Mouse (Mus musculus) neural tube, embryonic 11.5 days (tissue): ENCODE data around the gene Kcnq5. TPM values are rescaled to one million over a fixed set of nuclear protein-coding genes. Genes with fewer than 3 reads are reported as not detected.

ENCODE experiments used
- ATAC-seq: fragments of 200-750 bp; cut with Nextera tagmentation; 2 replicates; pipeline ENCODE4 v1.8.0; 2017; ENCODE audit warnings: moderate number of reproducible peaks, mild to moderate bottlenecking, moderate TSS enrichment, moderate library complexity; ENCODE audit not compliant: insufficient read depth, low FRiP score, low TSS enrichment
- DNase-seq: peaks from one replicate; pipeline ENCODE4 v3.0.0-alpha.2; 2015; ENCODE audit warnings: low spot score
- H3K27ac ChIP-seq: fragments of 300-500 bp; sonication (generic); 2 replicates; pipeline ENCODE4 v1.5.1; 2014; ENCODE audit warnings: low read depth, mild to moderate bottlenecking, low read length
- H3K27me3 ChIP-seq: fragments of 300-500 bp; sonication (generic); 2 replicates; pipeline ENCODE4 v1.6.1; 2014; ENCODE audit warnings: mild to moderate bottlenecking, low read length, mixed read lengths; ENCODE audit not compliant: control insufficient read depth, insufficient read depth
- H3K36me3 ChIP-seq: fragments of 300-500 bp; sonication (generic); 2 replicates; pipeline ENCODE4 v1.6.1; 2014; ENCODE audit warnings: mild to moderate bottlenecking, low read length, moderate library complexity, mixed read lengths; ENCODE audit not compliant: control insufficient read depth, insufficient read depth
- H3K4me1 ChIP-seq: fragments of 300-500 bp; sonication (generic); 2 replicates; pipeline ENCODE4 v1.6.1; 2014; ENCODE audit warnings: low read length, mixed read lengths; ENCODE audit not compliant: control insufficient read depth, insufficient read depth
- H3K4me2 ChIP-seq: fragments of 300-500 bp; sonication (generic); 2 replicates; pipeline ENCODE4 v1.6.1; 2014; ENCODE audit warnings: low read depth, mild to moderate bottlenecking, moderate library complexity
- H3K4me3 ChIP-seq: fragments of 300-500 bp; sonication (generic); 2 replicates; pipeline ENCODE4 v1.5.1; 2014; ENCODE audit warnings: low read depth, low read length
- H3K9ac ChIP-seq: fragments of 300-500 bp; sonication (generic); 2 replicates; pipeline ENCODE4 v1.6.1; 2014; ENCODE audit warnings: mild to moderate bottlenecking, low read length
- H3K9me3 ChIP-seq: fragments of 300-500 bp; sonication (generic); 2 replicates; pipeline ENCODE4 v1.6.1; 2016; ENCODE audit warnings: low read length; ENCODE audit not compliant: control insufficient read depth
- WGBS: fragments of 180-500 bp; shearing (Covaris S2); extraction: QIAGEN DNeasy Blood & Tissue Kit; methylation state at CpG from one replicate; pipeline ENCODE4 v1.1.7; 2014; 5-methylcytosine and 5-hydroxymethylcytosine counted together
- polyA plus RNA-seq: library from polyadenylated mRNA; unstranded; fragments of >200 nt; fragmentation: Nextera tagmentation; extraction: Ambion mirVana; gene quantifications from 2 replicates; pipeline ENCODE4 v1.2.1, GENCODE M21; 2014

Gene Kcnq5
- polyA plus RNA-seq, 1 experiment from 2014 or later: 1.0 TPM

- DNase-seq: no peak
- Histone ChIP-seq H3K36me3 (no peaks in the 10 kb centered on the region), H3K4me3 (no peak overlapping the region), H3K4me1 (no peaks in the 10 kb centered on the region), H3K27me3 (no peaks in the 10 kb centered on the region), H3K4me2 (no peak overlapping the region), H3K9me3 (no peaks in the 10 kb centered on the region), H3K9ac (no peak overlapping the region), H3K27ac (no peak overlapping the region)
- no peak for ATAC-seq
Observed at GRCm38 (mm10) chr1:21721246-21721645, 240.5 kb downstream of the Kcnq5 start.

DNA sequence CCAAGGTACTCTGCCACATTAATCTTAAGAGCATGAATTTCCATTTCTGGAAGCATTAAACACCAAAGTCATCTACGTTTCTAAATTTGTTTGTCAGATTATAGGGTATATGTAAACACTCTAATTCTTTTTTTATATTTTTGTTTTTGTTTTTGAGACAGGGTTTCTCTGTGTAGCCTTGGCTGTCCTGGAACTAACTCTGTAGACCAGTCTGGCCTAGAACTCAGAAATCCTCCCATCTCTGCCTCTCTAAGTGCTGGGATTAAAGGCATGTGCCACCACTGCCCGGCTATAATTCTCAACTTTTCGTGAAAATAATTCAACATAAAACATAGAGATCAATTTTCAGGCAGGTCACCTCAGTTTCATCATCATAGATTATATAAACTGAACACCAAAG is 246.9 kb downstream of the Kcnq5 start:
- no peak for DNase-seq
- Histone ChIP-seq H3K36me3 (no peaks in the 10 kb centered on the region), H3K4me1 (no peaks in the 10 kb centered on the region), H3K27ac (no peak overlapping the region), H3K27me3 (no peaks in the 10 kb centered on the region), H3K4me3 (no peak overlapping the region), H3K9ac (no peak overlapping the region), H3K9me3 (no peaks in the 10 kb centered on the region), H3K4me2 (no peak overlapping the region)
- WGBS: 90% methylated on average over 3 of the region's 3 CpGs
- ATAC-seq: no peak

DNA sequence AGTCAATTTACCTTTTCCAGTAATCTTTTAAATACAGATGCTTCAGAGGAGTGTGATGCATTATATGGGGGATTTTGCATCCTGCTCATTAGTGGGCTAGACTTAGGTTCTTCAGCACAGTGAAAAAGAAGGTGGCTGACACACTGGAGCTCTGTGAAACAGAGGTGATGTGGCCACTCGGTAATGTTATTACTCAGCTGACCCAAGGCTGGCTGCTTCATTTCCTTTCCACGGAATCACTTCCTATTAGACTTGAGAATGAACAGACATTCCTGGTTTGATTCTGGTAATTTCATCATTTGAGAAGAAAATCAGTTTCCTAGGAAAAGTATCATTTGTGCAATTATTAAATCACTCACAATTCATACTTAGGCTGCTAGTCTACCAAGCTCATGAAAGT is 249.0 kb downstream of the Kcnq5 start:
- WGBS: 83% methylated on average over 2 of the region's 2 CpGs
- H3K36me3 ChIP-seq: no peaks in the 10 kb centered on the region
- ATAC-seq: no peak

GRCm38 (mm10) chr1:21690458-21690857 is 271.3 kb downstream of the Kcnq5 start:
- WGBS: 89% methylated on average over 2 of the region's 2 CpGs
- Histone ChIP-seq H3K27me3 (no peaks in the 10 kb centered on the region), H3K4me1 (no peaks in the 10 kb centered on the region), H3K4me2 (no peak overlapping the region), H3K36me3 (no peaks in the 10 kb centered on the region), H3K27ac (no peak overlapping the region), H3K9me3 (no peaks in the 10 kb centered on the region), H3K4me3 (no peak overlapping the region), H3K9ac (no peak overlapping the region)
- DNase-seq (no peak), ATAC-seq (no peak)

More for the DNA sequence above, 249.0 kb downstream of the Kcnq5 start:
- H3K27me3 ChIP-seq: no peaks in the 10 kb centered on the region
- no peaks in the 10 kb centered on the region for H3K9me3 ChIP-seq
- no peak overlapping the region for H3K9ac ChIP-seq
- no peak overlapping the region for H3K4me3 ChIP-seq
- no peaks in the 10 kb centered on the region for H3K4me1 ChIP-seq
- H3K27ac ChIP-seq: no peak overlapping the region
- no peak for DNase-seq
- no peak overlapping the region for H3K4me2 ChIP-seq

DNA sequence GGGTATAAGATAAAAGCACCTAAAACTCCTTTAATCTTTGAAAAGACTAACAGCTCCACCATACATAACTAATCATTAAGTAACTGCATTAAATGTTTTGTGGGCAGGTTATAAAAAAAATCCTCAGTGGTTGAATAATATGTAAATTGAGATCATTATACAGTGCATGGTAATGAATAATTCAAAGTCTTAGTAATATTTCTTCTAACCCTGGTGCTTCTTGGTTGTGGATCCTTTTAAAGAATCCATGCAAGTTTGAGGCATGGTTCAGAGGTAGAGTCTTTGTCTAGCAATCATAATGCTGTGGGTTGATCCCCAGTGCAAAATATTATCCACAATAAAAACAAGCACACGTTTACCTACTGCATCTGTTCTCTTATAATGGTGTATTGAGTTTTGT is 272.8 kb downstream of the Kcnq5 start:
- H3K27ac ChIP-seq: no peak overlapping the region
- no peak overlapping the region for H3K9ac ChIP-seq
- no peaks in the 10 kb centered on the region for H3K27me3 ChIP-seq
- H3K9me3 ChIP-seq: no peaks in the 10 kb centered on the region
- H3K4me2 ChIP-seq: no peak overlapping the region
- H3K4me3 ChIP-seq: no peak overlapping the region
- ATAC-seq (no peak), DNase-seq (no peak)
- WGBS: 74% methylated on average over 1 of the region's 1 CpGs
- H3K36me3 ChIP-seq: no peaks in the 10 kb centered on the region
- no peaks in the 10 kb centered on the region for H3K4me1 ChIP-seq

DNA sequence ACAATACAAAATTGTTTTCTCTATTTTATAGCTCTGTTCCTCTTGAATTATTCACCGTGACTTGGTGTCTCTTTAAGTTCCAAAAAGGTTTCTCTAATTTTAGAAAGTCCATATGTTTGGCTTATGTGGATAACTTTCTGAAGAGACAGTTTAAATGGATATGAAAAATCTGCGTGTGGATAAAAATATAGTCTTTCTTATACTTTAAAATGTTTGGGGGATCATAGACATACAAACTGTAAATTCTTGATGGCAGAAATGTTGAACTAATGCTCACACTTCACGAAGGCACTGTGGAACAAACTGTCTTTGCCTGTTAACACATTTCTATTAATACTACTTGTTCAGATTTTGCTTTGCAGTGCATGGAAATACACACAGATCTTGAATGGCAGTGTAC is 277.3 kb downstream of the Kcnq5 start:
- H3K4me2 ChIP-seq: no peak overlapping the region
- H3K9ac ChIP-seq: no peak overlapping the region
- H3K9me3 ChIP-seq: no peaks in the 10 kb centered on the region
- WGBS: 91% methylated on average over 3 of the region's 3 CpGs
- H3K4me3 ChIP-seq: no peak overlapping the region
- no peaks in the 10 kb centered on the region for H3K4me1 ChIP-seq
- no peak overlapping the region for H3K27ac ChIP-seq
- ATAC-seq: no peak
- H3K36me3 ChIP-seq: no peaks in the 10 kb centered on the region
- no peaks in the 10 kb centered on the region for H3K27me3 ChIP-seq
- no peak for DNase-seq

DNA sequence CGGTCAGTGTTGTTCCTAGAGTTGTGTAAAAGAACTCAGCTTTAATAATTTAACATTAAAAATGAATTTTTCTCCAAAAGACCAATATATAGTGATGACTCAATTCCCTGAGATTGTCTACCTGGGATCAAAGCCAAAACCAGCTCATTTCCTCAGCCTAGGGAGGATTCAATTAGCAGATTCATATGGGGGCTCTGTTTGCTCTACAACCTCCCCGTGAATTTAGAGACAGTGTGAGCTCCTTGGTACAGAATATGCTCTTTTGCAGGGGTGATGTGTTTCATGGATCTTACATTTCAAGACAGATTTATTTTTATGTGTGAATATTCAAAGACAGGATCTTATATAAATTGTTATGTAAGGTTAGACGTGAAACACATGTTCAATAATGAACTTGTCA is 284.9 kb downstream of the Kcnq5 start:
- Histone ChIP-seq H3K27ac (no peak overlapping the region), H3K9me3 (no peaks in the 10 kb centered on the region), H3K9ac (no peak overlapping the region), H3K36me3 (no peaks in the 10 kb centered on the region), H3K4me1 (no peaks in the 10 kb centered on the region), H3K4me3 (no peak overlapping the region), H3K4me2 (no peak overlapping the region), H3K27me3 (no peaks in the 10 kb centered on the region)
- no peak for ATAC-seq
- 89% methylated on average over 3 of the region's 3 CpGs for WGBS
- no peak for DNase-seq

- H3K27me3 ChIP-seq: no peaks in the 10 kb centered on the region
- no peaks in the 10 kb centered on the region for H3K9me3 ChIP-seq
- H3K4me3 ChIP-seq: no peak overlapping the region
- H3K36me3 ChIP-seq: no peaks in the 10 kb centered on the region
- 87% methylated on average over 3 of the region's 3 CpGs for WGBS
- ATAC-seq (no peak), DNase-seq (no peak)
- no peak overlapping the region for H3K4me2 ChIP-seq
- no peak overlapping the region for H3K27ac ChIP-seq
- H3K9ac ChIP-seq: no peak overlapping the region
- H3K4me1 ChIP-seq: no peaks in the 10 kb centered on the region
Observed at GRCm38 (mm10) chr1:21660840-21661239, 300.9 kb downstream of the Kcnq5 start.

- no peak overlapping the region for H3K9ac ChIP-seq
- H3K36me3 ChIP-seq: no peaks in the 10 kb centered on the region
- no peak overlapping the region for H3K27ac ChIP-seq
- ATAC-seq (no peak), DNase-seq (no peak)
- H3K4me2 ChIP-seq: no peak overlapping the region
- H3K4me1 ChIP-seq: no peaks in the 10 kb centered on the region
- H3K9me3 ChIP-seq: no peaks in the 10 kb centered on the region
- H3K27me3 ChIP-seq: no peaks in the 10 kb centered on the region
- H3K4me3 ChIP-seq: no peak overlapping the region
- WGBS: 76% methylated on average over 4 of the region's 4 CpGs
Observed at GRCm38 (mm10) chr1:21650820-21651219, 310.9 kb downstream of the Kcnq5 start.
